Mouse (Mus musculus) heart, postnatal 0 days (tissue): ENCODE measurements around the gene Dgke.

Experiments used
- CTCF ChIP-seq: IDR thresholded peaks from 2 replicates; pipeline ENCODE4 v1.5.1; 2016; ENCODE audit warnings: antibody characterized with exemption, control low read depth, low read depth
- EP300 ChIP-seq: IDR thresholded peaks from 2 replicates; pipeline ENCODE4 v1.6.1; 2016; ENCODE audit warnings: antibody characterized with exemption, low read depth

DNA sequence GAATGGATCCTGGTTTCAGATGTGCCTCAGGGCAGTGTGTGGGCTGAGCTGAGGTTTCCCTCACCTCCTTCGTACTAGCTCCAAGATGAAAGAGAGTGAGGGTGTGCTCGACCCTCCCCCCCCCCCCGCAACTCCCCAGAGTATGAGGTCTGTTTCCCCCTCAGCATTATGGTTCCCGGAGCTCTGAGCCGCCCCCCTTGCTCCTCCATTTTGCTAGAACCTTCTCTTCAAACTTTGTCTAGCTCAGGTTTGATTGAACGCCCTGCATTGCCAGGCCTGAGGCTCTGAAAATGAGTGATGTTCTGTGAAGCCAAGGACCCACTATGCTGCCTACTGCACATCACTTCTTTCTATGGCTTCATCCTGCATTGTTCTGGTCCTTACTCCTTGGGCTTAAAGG, 32.3 kb upstream of the Dgke start:
- no peak for TF ChIP-seq CTCF
- no peak for TF ChIP-seq EP300
